Mouse (Mus musculus) midbrain, embryonic 14.5 days (tissue): ENCODE data around the gene Ctss. TPM values are rescaled to one million over a fixed set of nuclear protein-coding genes. Genes with fewer than 3 reads are reported as not detected.

ENCODE experiments used
- ATAC-seq: fragments of 200-750 bp; cut with Nextera tagmentation; 2 replicates; pipeline ENCODE4 v1.8.0; 2017; ENCODE audit warnings: moderate number of reproducible peaks, moderate library complexity; ENCODE audit not compliant: low FRiP score, low TSS enrichment
- DNase-seq: peaks from one replicate; pipeline ENCODE4 v3.0.0-alpha.2; 2015
- H3K27ac ChIP-seq: fragments of 300-500 bp; sonication (generic); replicated peaks from 2 replicates; pipeline ENCODE4 v1.5.1; 2014; ENCODE audit warnings: mild to moderate bottlenecking, low read depth, low read length, moderate library complexity
- H3K27me3 ChIP-seq: fragments of 300-500 bp; sonication (generic); 2 replicates; pipeline ENCODE4 v1.6.1; 2014; ENCODE audit warnings: low read length, control low read depth, mixed read lengths; ENCODE audit not compliant: control insufficient read depth, insufficient read depth
- H3K36me3 ChIP-seq: fragments of 300-500 bp; sonication (generic); 2 replicates; pipeline ENCODE4 v1.6.1; 2014; ENCODE audit warnings: low read length, control low read depth; ENCODE audit not compliant: control insufficient read depth, insufficient read depth
- H3K4me1 ChIP-seq: fragments of 300-500 bp; sonication (generic); 2 replicates; pipeline ENCODE4 v1.6.1; 2014; ENCODE audit warnings: mild to moderate bottlenecking, antibody characterized with exemption, low read length, control low read depth; ENCODE audit not compliant: control insufficient read depth, insufficient read depth
- H3K4me2 ChIP-seq: fragments of 300-500 bp; sonication (generic); 2 replicates; pipeline ENCODE4 v1.6.1; 2014; ENCODE audit warnings: mild to moderate bottlenecking, low read length, moderate library complexity
- H3K4me3 ChIP-seq: fragments of 300-500 bp; sonication (generic); replicated peaks from 2 replicates; pipeline ENCODE4 v1.5.1; 2014; ENCODE audit warnings: low read depth, low read length
- H3K9ac ChIP-seq: fragments of 300-500 bp; sonication (generic); replicated peaks from 2 replicates; pipeline ENCODE4 v1.6.1; 2014; ENCODE audit warnings: mild to moderate bottlenecking, low read length, moderate library complexity
- H3K9me3 ChIP-seq: fragments of 300-500 bp; sonication (generic); 2 replicates; pipeline ENCODE4 v1.6.1; 2016; ENCODE audit warnings: low read length, control low read depth, mixed read lengths; ENCODE audit not compliant: control insufficient read depth
- WGBS: fragments of 180-500 bp; shearing (Covaris S2); extraction: QIAGEN DNeasy Blood & Tissue Kit; methylation state at CpG from one replicate; pipeline ENCODE4 v1.1.7; 2014; 5-methylcytosine and 5-hydroxymethylcytosine counted together
- polyA plus RNA-seq: library from polyadenylated mRNA; unstranded; fragments of >200 nt; fragmentation: Nextera tagmentation; extraction: Ambion mirVana; gene quantifications from 2 replicates; pipeline ENCODE4 v1.2.1, GENCODE M21; 2014

The Ctss gene
- polyA plus RNA-seq, 1 experiment from 2014 or later, result 17.1 TPM

DNA sequence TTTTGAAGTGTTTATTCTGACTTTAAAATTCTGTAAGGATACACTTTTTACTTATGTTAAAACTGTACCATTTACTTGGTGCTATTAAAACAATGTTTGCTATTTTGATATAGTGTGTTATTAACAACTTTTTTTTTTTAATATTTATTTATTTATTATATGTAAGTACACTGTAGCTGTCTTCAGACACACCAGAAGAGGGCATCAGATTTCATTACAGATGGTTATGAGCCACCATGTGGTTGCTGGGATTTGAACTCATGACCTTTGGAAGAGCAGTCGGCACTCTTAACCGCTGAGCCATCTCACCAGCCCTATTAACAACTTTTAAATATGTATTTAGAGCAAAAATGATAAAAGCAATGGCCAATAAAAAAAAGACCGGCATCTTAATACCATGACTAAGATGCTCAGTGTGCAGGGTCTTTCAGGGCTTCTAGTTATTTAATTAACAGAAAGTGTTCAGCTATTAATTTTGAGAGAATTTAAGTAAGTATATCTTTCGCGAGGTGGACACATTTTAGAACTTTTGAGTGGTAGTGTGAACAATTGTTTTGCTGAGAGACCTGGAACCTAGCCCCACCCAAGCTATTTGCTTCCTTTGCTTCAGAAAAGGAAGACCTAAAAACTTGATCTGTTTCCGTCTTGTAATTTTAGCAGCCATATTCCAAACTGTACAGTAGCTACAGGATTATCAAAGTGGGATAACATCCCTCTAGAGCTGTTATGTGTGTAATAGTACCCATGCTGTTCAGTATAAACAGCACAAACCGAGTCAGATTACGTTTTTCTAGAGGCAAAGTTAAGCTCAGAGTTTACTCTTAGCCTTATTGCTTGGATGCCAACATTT is 61.4 kb downstream of the Ctss start:
- WGBS, result 52% methylated on average over 8 of the region's 8 CpGs
- Histone ChIP-seq H3K9me3 (no peaks in the 10 kb centered on the region), H3K4me3 (peak overlapping the region; percentile 71), H3K9ac (peak overlapping the region; percentile 18; the same call in 1 of the 2 replicates), H3K4me1 (peaks cover 7% of the 10 kb centered on the region; the same call in 1 of the 2 replicates), H3K4me2 (peak overlapping the region; percentile 65), H3K27ac (peak overlapping the region; percentile 34; the same call in 1 of the 2 replicates), H3K27me3 (no peaks in the 10 kb centered on the region), H3K36me3 (peaks cover 7% of the 10 kb centered on the region)
- ATAC-seq (no peak; the same call in 1 of the 2 replicates), DNase-seq (no peak)

DNA sequence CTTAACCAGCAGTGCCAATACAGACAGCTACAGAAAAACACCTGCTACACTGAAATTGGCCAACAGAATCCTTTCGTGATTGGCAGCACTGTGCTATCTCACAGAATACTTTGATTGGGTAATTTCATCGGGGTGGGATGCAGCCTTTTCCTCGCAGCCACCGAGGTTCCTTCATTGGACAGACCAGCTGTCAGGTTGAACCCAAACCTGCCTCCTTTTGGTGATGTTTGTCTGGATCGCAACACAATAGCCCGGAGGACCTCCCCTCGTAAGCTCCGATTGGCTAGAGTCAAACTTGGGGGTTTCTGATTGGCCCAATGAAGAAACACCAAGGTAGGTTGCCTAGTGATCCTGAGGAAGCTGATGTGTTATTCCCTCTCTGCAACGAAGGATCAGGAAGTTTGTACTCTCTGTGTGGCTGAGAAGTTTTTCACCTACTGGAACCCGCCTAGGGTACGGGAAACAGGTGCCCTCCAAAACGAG is 62.1 kb downstream of the Ctss start, which contains the start of gene Golph3l:
Golph3l (plus strand) TSS at position 331 of the 483 bp plus-strand sequence.
- H3K9ac ChIP-seq, result peak within 1 kb of the TSS; percentile 58
- H3K4me1 ChIP-seq, result peaks cover 7% of the 10 kb centered on the region; the same call in 1 of the 2 replicates
- peaks cover 11% of the 10 kb centered on the region for H3K36me3 ChIP-seq
- under 1% methylated on average over 12 of the region's 12 CpGs for WGBS
- peak; percentile 100 for ATAC-seq
- peak within 1 kb of the TSS; percentile 71 for H3K4me3 ChIP-seq
- no peaks in the 10 kb centered on the region for H3K27me3 ChIP-seq
- peak; percentile 97 for DNase-seq
- peak within 1 kb of the TSS; percentile 77 for H3K4me2 ChIP-seq
- peak within 1 kb of the TSS; percentile 66 for H3K27ac ChIP-seq
- no peaks in the 10 kb centered on the region for H3K9me3 ChIP-seq

GRCm38 (mm10) chr3:95598734-95599133 is 72.1 kb downstream of the Ctss start:
- no peak for ATAC-seq
- H3K4me3 ChIP-seq, result no peak overlapping the region
- DNase-seq, result no peak
- no peaks in the 10 kb centered on the region for H3K27me3 ChIP-seq
- no peaks in the 10 kb centered on the region for H3K9me3 ChIP-seq
- H3K4me2 ChIP-seq, result no peak overlapping the region
- H3K27ac ChIP-seq, result no peak overlapping the region
- peaks cover 26% of the 10 kb centered on the region for H3K36me3 ChIP-seq
- H3K9ac ChIP-seq, result no peak overlapping the region
- no peaks in the 10 kb centered on the region for H3K4me1 ChIP-seq

GRCm38 (mm10) chr3:95601287-95601686 is 74.7 kb downstream of the Ctss start:
- no peak overlapping the region for H3K4me2 ChIP-seq
- no peaks in the 10 kb centered on the region for H3K9me3 ChIP-seq
- no peak overlapping the region for H3K27ac ChIP-seq
- peaks cover 9% of the 10 kb centered on the region; the same call in 1 of the 2 replicates for H3K36me3 ChIP-seq
- no peak for ATAC-seq
- H3K4me3 ChIP-seq, result no peak overlapping the region
- WGBS, result 96% methylated on average over 3 of the region's 3 CpGs
- no peaks in the 10 kb centered on the region for H3K4me1 ChIP-seq
- no peak overlapping the region for H3K9ac ChIP-seq
- no peak for DNase-seq
- H3K27me3 ChIP-seq, result no peaks in the 10 kb centered on the region

Other genes with a start within 250 kb of the Ctss start
- 44.2 and 48.2 TPM in 2 replicates for gene Mindy1, start 245.4 kb upstream of the Ctss start, polyA plus RNA-seq
- gene Prune1, start 244.7 kb upstream of the Ctss start, polyA plus RNA-seq, result 59.4 TPM in 2 replicates
- 0.45 and 0.55 TPM in 2 replicates for gene Anxa9, start 219.6 kb upstream of the Ctss start, polyA plus RNA-seq
- 70.6 and 83.2 TPM in 2 replicates for gene Cers2, start 212.0 kb upstream of the Ctss start, polyA plus RNA-seq
- gene Setdb1, start 169.6 kb upstream of the Ctss start, polyA plus RNA-seq, result 36.8 and 53.6 TPM in 2 replicates
- not detected in 2 replicates for gene 4930558C23Rik, start 123.9 kb upstream of the Ctss start, polyA plus RNA-seq
- 8.1 and 16.0 TPM in 2 replicates for gene Arnt, start 92.4 kb upstream of the Ctss start, polyA plus RNA-seq
- gene Ctsk, start 27.5 kb upstream of the Ctss start, polyA plus RNA-seq, result 2.2 and 7.6 TPM in 2 replicates
- gene Hormad1, start 32.9 kb downstream of the Ctss start, polyA plus RNA-seq, result not detected in 2 replicates
- 34.0 and 36.9 TPM in 2 replicates for gene Golph3l, start 62.1 kb downstream of the Ctss start, polyA plus RNA-seq
- 97.0 and 103 TPM in 2 replicates for gene Ensa, start 98.2 kb downstream of the Ctss start, polyA plus RNA-seq
- gene Mcl1, start 132.0 kb downstream of the Ctss start, polyA plus RNA-seq, result 44.1 and 65.7 TPM in 2 replicates
- 0.80 and 1.1 TPM in 2 replicates for gene Adamtsl4, start 161.1 kb downstream of the Ctss start, polyA plus RNA-seq
- gene Ecm1, start 212.8 kb downstream of the Ctss start, polyA plus RNA-seq, result 6.1 and 10.9 TPM in 2 replicates
- 41.6 and 52.3 TPM in 2 replicates for gene Tars2, start 233.4 kb downstream of the Ctss start, polyA plus RNA-seq